Mouse (Mus musculus): ENCODE data around the gene Trim14.

GRCm38 (mm10) chr4:46445237-46445945, 90.5 kb downstream of the Trim14 start:
- TF ChIP-seq CTCF (IDR thresholded peaks at IDR 0.05; ENCODE audit: low read depth) (no peak), EP300 (IDR thresholded peaks at IDR 0.05; ENCODE audit: low read depth) (no peak)
